Mouse (Mus musculus) gastrocnemius, postnatal 14 days (tissue): ENCODE measurements around the gene Gng8. TPM values are rescaled to one million over a fixed set of nuclear protein-coding genes. Genes with fewer than 3 reads are reported as not detected.

ENCODE experiments used
- DNase-seq: peaks from one replicate; pipeline ENCODE4 v3.0.0; 2021; ENCODE audit warnings: mixed read lengths
- intact Hi-C: fragments of 180-260 bp; cut with DNase I; formaldehyde crosslinking; loops from one replicate; pipeline ENCODE4 v1.15.1; 2025; ENCODE audit warnings: low total_unique reads
- total RNA-seq, 2 experiments: library from RNA; stranded (reverse); gene quantifications; 2 replicates each; pipeline ENCODE4 v1.2.3; 2021

The Gng8 gene
- total RNA-seq, 2 experiments from 2014 or later: 0.47 to 0.66 TPM

- no peak for DNase-seq
- intact Hi-C loops: no loop called here
Measured at GRCm38 (mm10) chr7:16904120-16904675, 12.6 kb downstream of the Gng8 start.

- intact Hi-C loops: loop anchor here (5.0 kb wide), 1 partner anchor 78 kb away; no protein-coding TSS in a partner anchor
Measured at GRCm38 (mm10) chr7:16905491-16906021, 14.0 kb downstream of the Gng8 start.

GRCm38 (mm10) chr7:16906281-16906680 is 14.7 kb downstream of the Gng8 start, which contains the start of gene Ptgir:
TSS of gene Ptgir (plus strand) at chr7:16906490.
- intact Hi-C loops: loop anchor here (5.0 kb wide), 1 partner anchor 79 kb away; no protein-coding TSS in a partner anchor
- peak; percentile 83 for DNase-seq

More at GRCm38 (mm10) chr7:16905491-16906021, 14.0 kb downstream of the Gng8 start:
- peak; percentile 55 for DNase-seq

- intact Hi-C loops: loop anchor here (5.0 kb wide), 1 partner anchor 80 kb away; no protein-coding TSS in a partner anchor
- DNase-seq: no peak
Measured at GRCm38 (mm10) chr7:16906889-16907559, 15.4 kb downstream of the Gng8 start.

GRCm38 (mm10) chr7:16907842-16908241 is 16.3 kb downstream of the Gng8 start:
- DNase-seq: no peak
- intact Hi-C loops: loop anchor here (5.0 kb wide), 1 partner anchor 81 kb away; no protein-coding TSS in a partner anchor

GRCm38 (mm10) chr7:16908367-16908766 is 16.8 kb downstream of the Gng8 start:
- intact Hi-C loops: loop anchor here (5.0 kb wide), 1 partner anchor 81 kb away; no protein-coding TSS in a partner anchor
- DNase-seq: no peak

- DNase-seq: no peak
- intact Hi-C loops: loop anchor here (5.0 kb wide), 1 partner anchor 82 kb away; no protein-coding TSS in a partner anchor
Measured at GRCm38 (mm10) chr7:16908859-16909258, 17.3 kb downstream of the Gng8 start.

- intact Hi-C loops: loop anchor here (5.0 kb wide), 1 partner anchor 83 kb away; no protein-coding TSS in a partner anchor
- no peak for DNase-seq
Measured at GRCm38 (mm10) chr7:16909909-16910308, 18.3 kb downstream of the Gng8 start.

- intact Hi-C loops: no loop called here
- no peak for DNase-seq
Measured at GRCm38 (mm10) chr7:16911904-16912303, 20.3 kb downstream of the Gng8 start.

- intact Hi-C loops: no loop called here
- DNase-seq: peak; percentile 60
Measured at GRCm38 (mm10) chr7:16912360-16912759, 20.8 kb downstream of the Gng8 start.

GRCm38 (mm10) chr7:16913806-16914452 is 22.3 kb downstream of the Gng8 start:
- intact Hi-C loops: loop anchor here (2.0 kb wide), 1 partner anchor 19 kb away; no protein-coding TSS in a partner anchor
- DNase-seq: peak; percentile 68

GRCm38 (mm10) chr7:16914453-16915343 is 23.1 kb downstream of the Gng8 start:
- DNase-seq: no peak
- intact Hi-C loops: loop anchor here (2.0 kb wide), 1 partner anchor 20 kb away; no protein-coding TSS in a partner anchor

- intact Hi-C loops: loop anchor here (2.0 kb wide), 1 partner anchor 21 kb away; no protein-coding TSS in a partner anchor
- no peak for DNase-seq
Measured at GRCm38 (mm10) chr7:16915461-16916340, 24.1 kb downstream of the Gng8 start.

GRCm38 (mm10) chr7:16916342-16917265 is 25.0 kb downstream of the Gng8 start:
- no peak for DNase-seq
- intact Hi-C loops: no loop called here

GRCm38 (mm10) chr7:16917447-16917846 is 25.9 kb downstream of the Gng8 start:
- DNase-seq: no peak
- intact Hi-C loops: no loop called here

GRCm38 (mm10) chr7:16918014-16918413 is 26.4 kb downstream of the Gng8 start:
- no peak for DNase-seq
- intact Hi-C loops: no loop called here

- intact Hi-C loops: no loop called here
- no peak for DNase-seq
Measured at GRCm38 (mm10) chr7:16918670-16919069, 27.1 kb downstream of the Gng8 start.
